Mouse (Mus musculus): ENCODE data around the gene 1700020A23Rik. TPM values are rescaled to one million over a fixed set of nuclear protein-coding genes. Genes with fewer than 3 reads are reported as not detected.

1700020A23Rik gene
- polyA plus RNA-seq, 1 experiment from 2014 or later = not detected

GRCm38 (mm10) chr2:130425112-130425511 is 20.1 kb downstream of the 1700020A23Rik start:
- H3K27ac ChIP-seq = peak overlapping the region; percentile 79
- WGBS (ENCODE audit: missing documents) = 17% methylated on average over 5 of the region's 5 CpGs

GRCm38 (mm10) chr2:130429851-130430250 is 24.8 kb downstream of the 1700020A23Rik start:
- Histone ChIP-seq H3K4me3 (ENCODE audit: inconsistent target) (no peak overlapping the region), H3K79me2 (ENCODE audit: inconsistent target) (peaks cover 100% of the 10 kb centered on the region), H3K27ac (no peak overlapping the region), H3K36me3 (ENCODE audit: inconsistent target) (peaks cover 6% of the 10 kb centered on the region; the same call in 1 of the 2 replicates)
- WGBS (ENCODE audit: missing documents) = 77% methylated on average over 2 of the region's 2 CpGs

More at GRCm38 (mm10) chr2:130425112-130425511, 20.1 kb downstream of the 1700020A23Rik start:
- Histone ChIP-seq H3K79me2 (ENCODE audit: inconsistent target) (peaks cover 60% of the 10 kb centered on the region), H3K4me3 (ENCODE audit: inconsistent target) (peak overlapping the region; percentile 62), H3K36me3 (ENCODE audit: inconsistent target) (peaks cover 11% of the 10 kb centered on the region; the same call in 1 of the 2 replicates)

- Histone ChIP-seq H3K4me3 (ENCODE audit: inconsistent target) (no peak overlapping the region), H3K36me3 (ENCODE audit: inconsistent target) (peaks cover 6% of the 10 kb centered on the region; the same call in 1 of the 2 replicates), H3K27ac (no peak overlapping the region), H3K79me2 (ENCODE audit: inconsistent target) (peaks cover 100% of the 10 kb centered on the region)
- 92% methylated on average over 3 of the region's 3 CpGs for WGBS (ENCODE audit: missing documents)
These were observed 25.4 kb downstream of the 1700020A23Rik start for GRCm38 (mm10) chr2:130430484-130430883.

GRCm38 (mm10) chr2:130432157-130432556 is 27.1 kb downstream of the 1700020A23Rik start:
- Histone ChIP-seq H3K36me3 (ENCODE audit: inconsistent target) (peaks cover 7% of the 10 kb centered on the region; the same call in 1 of the 2 replicates), H3K27ac (no peak overlapping the region), H3K4me3 (ENCODE audit: inconsistent target) (no peak overlapping the region), H3K79me2 (ENCODE audit: inconsistent target) (peaks cover 100% of the 10 kb centered on the region)
- 100% methylated on average over 3 of the region's 3 CpGs for WGBS (ENCODE audit: missing documents)

GRCm38 (mm10) chr2:130433152-130433551 is 28.1 kb downstream of the 1700020A23Rik start:
- H3K4me3 ChIP-seq (ENCODE audit: inconsistent target) = no peak overlapping the region
- H3K36me3 ChIP-seq (ENCODE audit: inconsistent target) = peaks cover 17% of the 10 kb centered on the region; the same call in 1 of the 2 replicates
- H3K27ac ChIP-seq = no peak overlapping the region
- 18% methylated on average over 4 of the region's 4 CpGs for WGBS (ENCODE audit: missing documents)
- peaks cover 94% of the 10 kb centered on the region for H3K79me2 ChIP-seq (ENCODE audit: inconsistent target)

GRCm38 (mm10) chr2:130436769-130437168 is 31.7 kb downstream of the 1700020A23Rik start:
- 100% methylated on average over 1 of the region's 1 CpGs for WGBS (ENCODE audit: missing documents)
- Histone ChIP-seq H3K36me3 (ENCODE audit: inconsistent target) (peaks cover 51% of the 10 kb centered on the region), H3K79me2 (ENCODE audit: inconsistent target) (peaks cover 58% of the 10 kb centered on the region), H3K4me3 (ENCODE audit: inconsistent target) (no peak overlapping the region), H3K27ac (no peak overlapping the region)

- no peak overlapping the region for H3K4me3 ChIP-seq (ENCODE audit: inconsistent target)
- H3K27ac ChIP-seq = no peak overlapping the region
- H3K79me2 ChIP-seq (ENCODE audit: inconsistent target) = peaks cover 37% of the 10 kb centered on the region
- peaks cover 66% of the 10 kb centered on the region for H3K36me3 ChIP-seq (ENCODE audit: inconsistent target)
- 88% methylated on average over 3 of the region's 3 CpGs for WGBS (ENCODE audit: missing documents)
These were observed 33.8 kb downstream of the 1700020A23Rik start for GRCm38 (mm10) chr2:130438861-130439260.

GRCm38 (mm10) chr2:130439840-130440480 is 34.9 kb downstream of the 1700020A23Rik start:
- Histone ChIP-seq H3K4me3 (ENCODE audit: inconsistent target) (no peak overlapping the region), H3K27ac (no peak overlapping the region), H3K79me2 (ENCODE audit: inconsistent target) (peaks cover 26% of the 10 kb centered on the region), H3K36me3 (ENCODE audit: inconsistent target) (peaks cover 73% of the 10 kb centered on the region)
- WGBS (ENCODE audit: missing documents) = 100% methylated on average over 4 of the region's 4 CpGs

- Histone ChIP-seq H3K4me3 (ENCODE audit: inconsistent target) (no peak overlapping the region), H3K36me3 (ENCODE audit: inconsistent target) (peaks cover 72% of the 10 kb centered on the region), H3K27ac (no peak overlapping the region), H3K79me2 (ENCODE audit: inconsistent target) (peaks cover 4% of the 10 kb centered on the region; the same call in 1 of the 2 replicates)
- WGBS (ENCODE audit: missing documents) = 97% methylated on average over 10 of the region's 10 CpGs
These were observed 37.1 kb downstream of the 1700020A23Rik start for GRCm38 (mm10) chr2:130442162-130442561.

GRCm38 (mm10) chr2:130448449-130448848 is 43.4 kb downstream of the 1700020A23Rik start:
- Histone ChIP-seq H3K4me3 (ENCODE audit: inconsistent target) (no peak overlapping the region), H3K79me2 (ENCODE audit: inconsistent target) (peaks cover 31% of the 10 kb centered on the region), H3K27ac (no peak overlapping the region), H3K36me3 (ENCODE audit: inconsistent target) (peaks cover 11% of the 10 kb centered on the region)

- H3K36me3 ChIP-seq (ENCODE audit: inconsistent target) = peaks cover 3% of the 10 kb centered on the region
- H3K4me3 ChIP-seq (ENCODE audit: inconsistent target) = peak overlapping the region; percentile 49
- WGBS (ENCODE audit: missing documents) = 17% methylated on average over 15 of the region's 17 CpGs
- peak overlapping the region; percentile 45 for H3K27ac ChIP-seq
- peaks cover 38% of the 10 kb centered on the region for H3K79me2 ChIP-seq (ENCODE audit: inconsistent target)
These were observed 44.1 kb downstream of the 1700020A23Rik start for GRCm38 (mm10) chr2:130449021-130449793.

- WGBS (ENCODE audit: missing documents) = under 1% methylated on average over 40 of the region's 50 CpGs
- Histone ChIP-seq H3K27ac (peak within 1 kb of the TSS; percentile 81), H3K4me3 (ENCODE audit: inconsistent target) (peak within 1 kb of the TSS; percentile 85), H3K79me2 (ENCODE audit: inconsistent target) (peaks cover 45% of the 10 kb centered on the region), H3K36me3 (ENCODE audit: inconsistent target) (no peaks in the 10 kb centered on the region)
These were observed 44.9 kb downstream of the 1700020A23Rik start, which contains the start of gene Ptpra for GRCm38 (mm10) chr2:130449794-130450433. TSS of gene Ptpra (plus strand) at chr2:130450278.

GRCm38 (mm10) chr2:130450434-130450796 is 45.4 kb downstream of the 1700020A23Rik start:
- Histone ChIP-seq H3K36me3 (ENCODE audit: inconsistent target) (no peaks in the 10 kb centered on the region), H3K27ac (peak overlapping the region; percentile 81), H3K79me2 (ENCODE audit: inconsistent target) (peaks cover 50% of the 10 kb centered on the region), H3K4me3 (ENCODE audit: inconsistent target) (peak overlapping the region; percentile 85)
- under 1% methylated on average over 42 of the region's 47 CpGs for WGBS (ENCODE audit: missing documents)

- peak overlapping the region; percentile 85 for H3K4me3 ChIP-seq (ENCODE audit: inconsistent target)
- H3K79me2 ChIP-seq (ENCODE audit: inconsistent target) = peaks cover 58% of the 10 kb centered on the region
- WGBS (ENCODE audit: missing documents) = 47% methylated on average over 11 of the region's 14 CpGs
- H3K27ac ChIP-seq = peak overlapping the region; percentile 81
- H3K36me3 ChIP-seq (ENCODE audit: inconsistent target) = no peaks in the 10 kb centered on the region
These were observed 46.1 kb downstream of the 1700020A23Rik start for GRCm38 (mm10) chr2:130451086-130451726.

All from macrophage (primary cell).